Mouse (Mus musculus): ENCODE data around the gene Bpifa1. TPM values are rescaled to one million over a fixed set of nuclear protein-coding genes. Genes with fewer than 3 reads are reported as not detected.

Gene Bpifa1
- polyA plus RNA-seq, 1 experiment from 2014 or later, result 1.8 TPM

- Histone ChIP-seq H3K9me3 (ENCODE audit: control insufficient read depth, low read length) (no peaks in the 10 kb centered on the region), H3K27ac (ENCODE audit: low read length) (no peak overlapping the region), H3K4me2 (ENCODE audit: low read depth, low read length) (no peak overlapping the region), H3K4me1 (replicated peaks; ENCODE audit: control insufficient read depth, insufficient read depth, low read length) (no peaks in the 10 kb centered on the region), H3K9ac (ENCODE audit: low read length) (no peak overlapping the region), H3K4me3 (ENCODE audit: low read length) (no peak overlapping the region), H3K27me3 (ENCODE audit: control insufficient read depth, insufficient read depth, low read depth, low read length) (no peaks in the 10 kb centered on the region), H3K36me3 (ENCODE audit: control insufficient read depth, insufficient read depth, low read length) (no peaks in the 10 kb centered on the region)
- 78% methylated on average over 2 of the region's 2 CpGs for WGBS
- no peak for ATAC-seq (ENCODE audit: low read depth)
Observed at GRCm38 (mm10) chr2:154192141-154192540, 49.5 kb downstream of the Bpifa1 start.

GRCm38 (mm10) chr2:154193071-154193470 lies 50.4 kb downstream of the Bpifa1 start:
- no peaks in the 10 kb centered on the region for H3K9me3 ChIP-seq (ENCODE audit: control insufficient read depth, low read length)
- H3K4me2 ChIP-seq (ENCODE audit: low read depth, low read length), result no peak overlapping the region
- H3K4me1 ChIP-seq (replicated peaks; ENCODE audit: control insufficient read depth, insufficient read depth, low read length), result no peaks in the 10 kb centered on the region
- no peaks in the 10 kb centered on the region for H3K27me3 ChIP-seq (ENCODE audit: control insufficient read depth, insufficient read depth, low read depth, low read length)
- no peak for ATAC-seq (ENCODE audit: low read depth)
- H3K36me3 ChIP-seq (ENCODE audit: control insufficient read depth, insufficient read depth, low read length), result no peaks in the 10 kb centered on the region
- no peak overlapping the region for H3K9ac ChIP-seq (ENCODE audit: low read length)
- H3K4me3 ChIP-seq (ENCODE audit: low read length), result no peak overlapping the region
- no peak overlapping the region for H3K27ac ChIP-seq (ENCODE audit: low read length)
- WGBS, result 73% methylated on average over 4 of the region's 4 CpGs

GRCm38 (mm10) chr2:154193994-154194504 lies 51.4 kb downstream of the Bpifa1 start:
- no peak for ATAC-seq (ENCODE audit: low read depth)
- Histone ChIP-seq H3K9ac (ENCODE audit: low read length) (no peak overlapping the region), H3K36me3 (ENCODE audit: control insufficient read depth, insufficient read depth, low read length) (no peaks in the 10 kb centered on the region), H3K4me3 (ENCODE audit: low read length) (no peak overlapping the region), H3K9me3 (ENCODE audit: control insufficient read depth, low read length) (no peaks in the 10 kb centered on the region), H3K4me2 (ENCODE audit: low read depth, low read length) (no peak overlapping the region), H3K27me3 (ENCODE audit: control insufficient read depth, insufficient read depth, low read depth, low read length) (no peaks in the 10 kb centered on the region), H3K4me1 (replicated peaks; ENCODE audit: control insufficient read depth, insufficient read depth, low read length) (no peaks in the 10 kb centered on the region), H3K27ac (ENCODE audit: low read length) (no peak overlapping the region)
- 53% methylated on average over 5 of the region's 5 CpGs for WGBS

- Histone ChIP-seq H3K4me1 (replicated peaks; ENCODE audit: control insufficient read depth, insufficient read depth, low read length) (no peaks in the 10 kb centered on the region), H3K4me3 (ENCODE audit: low read length) (no peak overlapping the region), H3K36me3 (ENCODE audit: control insufficient read depth, insufficient read depth, low read length) (no peaks in the 10 kb centered on the region), H3K9me3 (ENCODE audit: control insufficient read depth, low read length) (no peaks in the 10 kb centered on the region), H3K4me2 (ENCODE audit: low read depth, low read length) (no peak overlapping the region), H3K9ac (ENCODE audit: low read length) (no peak overlapping the region), H3K27ac (ENCODE audit: low read length) (no peak overlapping the region), H3K27me3 (ENCODE audit: control insufficient read depth, insufficient read depth, low read depth, low read length) (no peaks in the 10 kb centered on the region)
- no peak for ATAC-seq (ENCODE audit: low read depth)
- WGBS, result 86% methylated on average over 9 of the region's 9 CpGs
Observed at GRCm38 (mm10) chr2:154197036-154197435, 54.4 kb downstream of the Bpifa1 start.

Other genes with a start within 250 kb of the Bpifa1 start
- not detected in 2 replicates for gene Bpifb6, start 242.5 kb upstream of the Bpifa1 start, polyA plus RNA-seq (2015; fragmentation: Nextera tagmentation; extraction: Ambion mirVana)
- gene Bpifb3, start 224.7 kb upstream of the Bpifa1 start, polyA plus RNA-seq (2015; fragmentation: Nextera tagmentation; extraction: Ambion mirVana), result not detected in 2 replicates
- not detected in 2 replicates for gene Bpifb4, start 204.7 kb upstream of the Bpifa1 start, polyA plus RNA-seq (2015; fragmentation: Nextera tagmentation; extraction: Ambion mirVana)
- not detected in 2 replicates for gene Bpifa6, start 167.9 kb upstream of the Bpifa1 start, polyA plus RNA-seq (2015; fragmentation: Nextera tagmentation; extraction: Ambion mirVana)
- not detected in 2 replicates for gene Bpifa2, start 134.6 kb upstream of the Bpifa1 start, polyA plus RNA-seq (2015; fragmentation: Nextera tagmentation; extraction: Ambion mirVana)
- not detected in 2 replicates for gene Bpifa3, start 12.5 kb upstream of the Bpifa1 start, polyA plus RNA-seq (2015; fragmentation: Nextera tagmentation; extraction: Ambion mirVana)
- not detected in 2 replicates for gene Bpifa5, start 19.7 kb downstream of the Bpifa1 start, polyA plus RNA-seq (2015; fragmentation: Nextera tagmentation; extraction: Ambion mirVana)
- 1.5 and 1.8 TPM in 2 replicates for gene Bpifb1, start 47.9 kb downstream of the Bpifa1 start, polyA plus RNA-seq (2015; fragmentation: Nextera tagmentation; extraction: Ambion mirVana)
- 2.3 and 2.4 TPM in 2 replicates for gene Bpifb5, start 80.9 kb downstream of the Bpifa1 start, polyA plus RNA-seq (2015; fragmentation: Nextera tagmentation; extraction: Ambion mirVana)
- gene Bpifb9a, start 115.0 kb downstream of the Bpifa1 start, polyA plus RNA-seq (2015; fragmentation: Nextera tagmentation; extraction: Ambion mirVana), result not detected in 2 replicates
- gene Bpifb9b, start 164.3 kb downstream of the Bpifa1 start, polyA plus RNA-seq (2015; fragmentation: Nextera tagmentation; extraction: Ambion mirVana), result not detected in 2 replicates
- 19.1 and 19.7 TPM in 2 replicates for gene Cdk5rap1, start 230.1 kb downstream of the Bpifa1 start, polyA plus RNA-seq (2015; fragmentation: Nextera tagmentation; extraction: Ambion mirVana)

Measured in lung, embryonic 16.5 days (tissue).